Mouse (Mus musculus): ENCODE results near the gene Tpm1. TPM values are rescaled to one million over a fixed set of nuclear protein-coding genes. Genes with fewer than 3 reads are reported as not detected.

The Tpm1 gene
- polyA plus RNA-seq, 1 experiment from 2014 or later: 298 TPM

GRCm38 (mm10) chr9:67077658-67078319, 28.6 kb upstream of the Tpm1 start:
- ATAC-seq (ENCODE audit: low FRiP score) (no peak), DNase-seq (ENCODE audit: low spot score, missing footprints) (no peak)
- no peaks in the 10 kb centered on the region for H3K9me3 ChIP-seq (ENCODE audit: control insufficient read depth, low read length)
- no peaks in the 10 kb centered on the region for H3K27me3 ChIP-seq (ENCODE audit: control insufficient read depth, insufficient read depth, low read length)
- no peak overlapping the region for H3K4me3 ChIP-seq (ENCODE audit: low read depth, low read length)
- H3K4me1 ChIP-seq (ENCODE audit: control insufficient read depth, insufficient read depth, low read length): no peaks in the 10 kb centered on the region
- WGBS: 25% methylated on average over 8 of the region's 8 CpGs
- no peak overlapping the region for H3K9ac ChIP-seq (ENCODE audit: low read length)
- H3K36me3 ChIP-seq (ENCODE audit: control insufficient read depth, insufficient read depth, low read length): no peaks in the 10 kb centered on the region
- H3K27ac ChIP-seq (ENCODE audit: low read depth, low read length): no peak overlapping the region
- no peak overlapping the region for H3K4me2 ChIP-seq

GRCm38 (mm10) chr9:67077266-67077657, 28.1 kb upstream of the Tpm1 start:
- Histone ChIP-seq H3K27ac (ENCODE audit: low read depth, low read length) (no peak overlapping the region), H3K9me3 (ENCODE audit: control insufficient read depth, low read length) (no peaks in the 10 kb centered on the region), H3K9ac (ENCODE audit: low read length) (no peak overlapping the region), H3K4me2 (no peak overlapping the region), H3K36me3 (ENCODE audit: control insufficient read depth, insufficient read depth, low read length) (no peaks in the 10 kb centered on the region), H3K4me1 (ENCODE audit: control insufficient read depth, insufficient read depth, low read length) (no peaks in the 10 kb centered on the region), H3K27me3 (ENCODE audit: control insufficient read depth, insufficient read depth, low read length) (no peaks in the 10 kb centered on the region), H3K4me3 (ENCODE audit: low read depth, low read length) (no peak overlapping the region)
- DNase-seq (ENCODE audit: low spot score, missing footprints): no peak
- ATAC-seq (ENCODE audit: low FRiP score): no peak
- WGBS: 71% methylated on average over 7 of the region's 7 CpGs

- no peak overlapping the region for H3K4me2 ChIP-seq
- no peak overlapping the region for H3K9ac ChIP-seq (ENCODE audit: low read length)
- no peak overlapping the region for H3K4me3 ChIP-seq (ENCODE audit: low read depth, low read length)
- ATAC-seq (ENCODE audit: low FRiP score) (no peak), DNase-seq (ENCODE audit: low spot score, missing footprints) (no peak)
- 65% methylated on average over 2 of the region's 2 CpGs for WGBS
- H3K36me3 ChIP-seq (ENCODE audit: control insufficient read depth, insufficient read depth, low read length): no peaks in the 10 kb centered on the region
- H3K9me3 ChIP-seq (ENCODE audit: control insufficient read depth, low read length): no peaks in the 10 kb centered on the region
- no peak overlapping the region for H3K27ac ChIP-seq (ENCODE audit: low read depth, low read length)
- no peaks in the 10 kb centered on the region for H3K4me1 ChIP-seq (ENCODE audit: control insufficient read depth, insufficient read depth, low read length)
- no peaks in the 10 kb centered on the region for H3K27me3 ChIP-seq (ENCODE audit: control insufficient read depth, insufficient read depth, low read length)
Measured at GRCm38 (mm10) chr9:67072182-67072581, 23.0 kb upstream of the Tpm1 start.

- Histone ChIP-seq H3K9ac (ENCODE audit: low read length) (no peak overlapping the region), H3K4me3 (ENCODE audit: low read depth, low read length) (no peak overlapping the region), H3K4me1 (ENCODE audit: control insufficient read depth, insufficient read depth, low read length) (no peaks in the 10 kb centered on the region), H3K27ac (ENCODE audit: low read depth, low read length) (no peak overlapping the region), H3K36me3 (ENCODE audit: control insufficient read depth, insufficient read depth, low read length) (no peaks in the 10 kb centered on the region), H3K4me2 (no peak overlapping the region), H3K27me3 (ENCODE audit: control insufficient read depth, insufficient read depth, low read length) (no peaks in the 10 kb centered on the region), H3K9me3 (ENCODE audit: control insufficient read depth, low read length) (no peaks in the 10 kb centered on the region)
- ATAC-seq (ENCODE audit: low FRiP score): no peak
- DNase-seq (ENCODE audit: low spot score, missing footprints): no peak
- WGBS: 51% methylated on average over 7 of the region's 7 CpGs
Measured at GRCm38 (mm10) chr9:67071596-67071995, 22.4 kb upstream of the Tpm1 start.

- Histone ChIP-seq H3K4me3 (ENCODE audit: low read depth, low read length) (no peak overlapping the region), H3K9ac (ENCODE audit: low read length) (no peak overlapping the region), H3K27me3 (ENCODE audit: control insufficient read depth, insufficient read depth, low read length) (no peaks in the 10 kb centered on the region), H3K27ac (ENCODE audit: low read depth, low read length) (no peak overlapping the region), H3K4me1 (ENCODE audit: control insufficient read depth, insufficient read depth, low read length) (no peaks in the 10 kb centered on the region), H3K4me2 (no peak overlapping the region), H3K9me3 (ENCODE audit: control insufficient read depth, low read length) (no peaks in the 10 kb centered on the region), H3K36me3 (ENCODE audit: control insufficient read depth, insufficient read depth, low read length) (no peaks in the 10 kb centered on the region)
- no peak for DNase-seq (ENCODE audit: low spot score, missing footprints)
- WGBS: 31% methylated on average over 6 of the region's 6 CpGs
- ATAC-seq (ENCODE audit: low FRiP score): no peak
Measured at GRCm38 (mm10) chr9:67071103-67071502, 21.9 kb upstream of the Tpm1 start.

- Histone ChIP-seq H3K9ac (ENCODE audit: low read length) (no peak overlapping the region), H3K4me1 (ENCODE audit: control insufficient read depth, insufficient read depth, low read length) (no peaks in the 10 kb centered on the region), H3K27ac (ENCODE audit: low read depth, low read length) (no peak overlapping the region), H3K36me3 (ENCODE audit: control insufficient read depth, insufficient read depth, low read length) (no peaks in the 10 kb centered on the region), H3K4me3 (ENCODE audit: low read depth, low read length) (no peak overlapping the region), H3K9me3 (ENCODE audit: control insufficient read depth, low read length) (no peaks in the 10 kb centered on the region), H3K27me3 (ENCODE audit: control insufficient read depth, insufficient read depth, low read length) (no peaks in the 10 kb centered on the region), H3K4me2 (no peak overlapping the region)
- DNase-seq (ENCODE audit: low spot score, missing footprints) (no peak), ATAC-seq (ENCODE audit: low FRiP score) (no peak)
- WGBS: 92% methylated on average over 6 of the region's 6 CpGs
Measured at GRCm38 (mm10) chr9:67066616-67067015, 17.4 kb upstream of the Tpm1 start.

- 85% methylated on average over 12 of the region's 12 CpGs for WGBS
- ATAC-seq (ENCODE audit: low FRiP score) (no peak), DNase-seq (ENCODE audit: low spot score, missing footprints) (no peak)
Measured at GRCm38 (mm10) chr9:67059714-67060113, 10.5 kb upstream of the Tpm1 start.

GRCm38 (mm10) chr9:67058366-67058765, 9.2 kb upstream of the Tpm1 start:
- H3K9ac ChIP-seq (ENCODE audit: low read length): no peak overlapping the region
- no peak for ATAC-seq (ENCODE audit: low FRiP score)
- no peak overlapping the region for H3K27ac ChIP-seq (ENCODE audit: low read depth, low read length)
- no peaks in the 10 kb centered on the region for H3K36me3 ChIP-seq (ENCODE audit: control insufficient read depth, insufficient read depth, low read length)
- no peak for DNase-seq (ENCODE audit: low spot score, missing footprints)
- H3K27me3 ChIP-seq (ENCODE audit: control insufficient read depth, insufficient read depth, low read length): no peaks in the 10 kb centered on the region
- H3K4me2 ChIP-seq: no peak overlapping the region
- no peak overlapping the region for H3K4me3 ChIP-seq (ENCODE audit: low read depth, low read length)
- WGBS: 84% methylated on average over 6 of the region's 6 CpGs
- H3K4me1 ChIP-seq (ENCODE audit: control insufficient read depth, insufficient read depth, low read length): no peaks in the 10 kb centered on the region
- H3K9me3 ChIP-seq (ENCODE audit: control insufficient read depth, low read length): no peaks in the 10 kb centered on the region

More at GRCm38 (mm10) chr9:67059714-67060113, 10.5 kb upstream of the Tpm1 start:
- H3K4me3 ChIP-seq (ENCODE audit: low read depth, low read length): no peak overlapping the region
- H3K4me1 ChIP-seq (ENCODE audit: control insufficient read depth, insufficient read depth, low read length): no peaks in the 10 kb centered on the region
- no peak overlapping the region for H3K27ac ChIP-seq (ENCODE audit: low read depth, low read length)
- H3K9ac ChIP-seq (ENCODE audit: low read length): no peak overlapping the region
- no peak overlapping the region for H3K4me2 ChIP-seq
- H3K27me3 ChIP-seq (ENCODE audit: control insufficient read depth, insufficient read depth, low read length): no peaks in the 10 kb centered on the region
- no peaks in the 10 kb centered on the region for H3K9me3 ChIP-seq (ENCODE audit: control insufficient read depth, low read length)
- no peaks in the 10 kb centered on the region for H3K36me3 ChIP-seq (ENCODE audit: control insufficient read depth, insufficient read depth, low read length)

GRCm38 (mm10) chr9:67050736-67051337, 1.6 kb upstream of the Tpm1 start:
- WGBS: 86% methylated on average over 6 of the region's 6 CpGs
- H3K27me3 ChIP-seq (ENCODE audit: control insufficient read depth, insufficient read depth, low read length): peaks cover 33% of the 10 kb centered on the region

More at GRCm38 (mm10) chr9:67050736-67051337, 1.6 kb upstream of the Tpm1 start:
- ATAC-seq (ENCODE audit: low FRiP score) (no peak), DNase-seq (ENCODE audit: low spot score, missing footprints) (no peak)
- Histone ChIP-seq H3K9me3 (ENCODE audit: control insufficient read depth, low read length) (no peaks in the 10 kb centered on the region), H3K4me1 (ENCODE audit: control insufficient read depth, insufficient read depth, low read length) (peaks cover 15% of the 10 kb centered on the region), H3K4me3 (ENCODE audit: low read depth, low read length) (no peak overlapping the region), H3K36me3 (ENCODE audit: control insufficient read depth, insufficient read depth, low read length) (no peaks in the 10 kb centered on the region), H3K4me2 (no peak overlapping the region), H3K9ac (ENCODE audit: low read length) (no peak overlapping the region), H3K27ac (ENCODE audit: low read depth, low read length) (no peak overlapping the region)
